Mouse (Mus musculus) C2C12 (cell line): ENCODE data around the gene Smpd4.

ENCODE experiments used
- CTCF ChIP-seq: IDR thresholded peaks from one replicate; pipeline ENCODE4 v1.5.1; 2011; ENCODE audit not compliant: control insufficient read depth, insufficient read depth, insufficient read length
- MAX ChIP-seq: IDR thresholded peaks from one replicate; pipeline ENCODE4 v1.6.1; 2011; ENCODE audit warnings: mild to moderate bottlenecking, control low read depth
- MYOG ChIP-seq: IDR thresholded peaks from one replicate; pipeline ENCODE4 v1.6.1; 2011; ENCODE audit not compliant: control insufficient read depth, insufficient read length; ENCODE audit errors: extremely low read depth

DNA sequence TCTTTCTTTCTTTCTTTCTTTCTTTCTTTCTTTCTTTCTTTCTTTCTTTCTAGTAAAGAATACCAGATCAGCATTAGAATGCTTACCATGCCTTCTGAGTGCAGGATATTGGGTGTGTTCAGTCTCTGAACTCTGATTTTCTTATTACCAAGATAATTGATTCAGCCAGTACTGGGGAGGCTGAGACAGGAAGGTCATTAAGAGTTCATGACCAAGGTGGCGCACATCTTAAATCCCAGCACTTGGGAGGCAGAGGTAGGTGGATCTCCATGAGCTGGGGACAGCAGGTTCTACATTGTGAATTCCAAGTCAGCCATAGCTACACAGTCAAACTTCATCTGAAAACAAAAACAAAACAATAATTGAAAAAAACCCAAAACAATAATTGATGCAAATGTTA, 2.8 kb downstream of the Smpd4 start:
- TF ChIP-seq MYOG: no peak
- no peak for TF ChIP-seq CTCF
- TF ChIP-seq MAX: no peak
